Mouse (Mus musculus) liver, embryonic 14.5 days (tissue): Measurements from ENCODE around the gene Calcrl.

Experiments
- CTCF ChIP-seq: IDR thresholded peaks from 2 replicates; pipeline ENCODE4 v1.5.1; 2016; ENCODE audit warnings: antibody characterized with exemption, low read depth, control low read depth
- EP300 ChIP-seq: IDR thresholded peaks from 2 replicates; pipeline ENCODE4 v1.6.1; 2016; ENCODE audit warnings: antibody characterized with exemption, low read depth

- TF ChIP-seq EP300, result no peak
- no peak for TF ChIP-seq CTCF
Measured at GRCm38 (mm10) chr2:84416501-84416900, 8.7 kb downstream of the Calcrl start.
